Mouse (Mus musculus): ENCODE measurements around the gene Nadk2.

The Nadk2 gene

GRCm38 (mm10) chr15:9134891-9135507, 63.9 kb downstream of the Nadk2 start:
- DNase-seq: no peak

GRCm38 (mm10) chr15:9139447-9139846, 68.4 kb downstream of the Nadk2 start:
- no peak for DNase-seq

GRCm38 (mm10) chr15:9140252-9140680, 69.2 kb downstream of the Nadk2 start, which contains the start of gene Lmbrd2:
Lmbrd2 (plus strand) TSS chr15:9140550.
- peak; percentile 97 to 98 for DNase-seq

- DNase-seq: peak; percentile 64 to 77
Observed at GRCm38 (mm10) chr15:9140684-9141171, 69.7 kb downstream of the Nadk2 start.

- DNase-seq: no peak
Observed at GRCm38 (mm10) chr15:9155325-9155724, 84.3 kb downstream of the Nadk2 start, which contains the start of gene Skp2. Skp2 (minus strand) TSS chr15:9155425.
